Mouse (Mus musculus) liver, postnatal 0 days (tissue): ENCODE data around the gene Ncaph2.

Experiments
- CTCF ChIP-seq: sonication (generic); IDR thresholded peaks from 2 replicates; pipeline ENCODE4 v1.5.1; 2016; ENCODE audit warnings: antibody characterized with exemption, low read depth
- EP300 ChIP-seq: IDR thresholded peaks from 2 replicates; pipeline ENCODE4 v1.6.1; 2016; ENCODE audit warnings: antibody characterized with exemption, low read depth, mild to moderate bottlenecking

GRCm38 (mm10) chr15:89406691-89407090 is 51.2 kb downstream of the Ncaph2 start:
- TF ChIP-seq CTCF (no peak), EP300 (no peak)
